Mouse (Mus musculus): Measurements from ENCODE around the gene Tmem211.

Gene Tmem211

DNA sequence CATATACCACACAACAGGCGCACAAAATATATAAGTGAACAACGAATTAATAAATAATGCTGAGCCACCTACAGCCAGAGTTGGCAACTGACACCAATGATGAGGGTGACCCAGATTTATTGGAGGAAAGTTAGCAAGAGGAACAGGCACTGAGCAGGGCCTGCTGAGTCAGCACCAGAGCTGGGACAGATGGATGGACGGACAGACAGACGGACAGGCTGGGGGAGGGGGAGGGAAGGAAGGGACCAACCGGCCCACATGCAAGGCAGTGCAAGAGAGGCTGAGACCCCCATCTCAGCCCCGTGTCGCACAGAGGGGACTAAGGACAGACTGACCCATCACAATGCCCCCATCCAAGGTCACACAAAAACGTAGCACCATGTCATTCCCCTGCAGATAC is 12.7 kb upstream of the Tmem211 start:
- 79% methylated on average over 8 of the region's 8 CpGs for WGBS

DNA sequence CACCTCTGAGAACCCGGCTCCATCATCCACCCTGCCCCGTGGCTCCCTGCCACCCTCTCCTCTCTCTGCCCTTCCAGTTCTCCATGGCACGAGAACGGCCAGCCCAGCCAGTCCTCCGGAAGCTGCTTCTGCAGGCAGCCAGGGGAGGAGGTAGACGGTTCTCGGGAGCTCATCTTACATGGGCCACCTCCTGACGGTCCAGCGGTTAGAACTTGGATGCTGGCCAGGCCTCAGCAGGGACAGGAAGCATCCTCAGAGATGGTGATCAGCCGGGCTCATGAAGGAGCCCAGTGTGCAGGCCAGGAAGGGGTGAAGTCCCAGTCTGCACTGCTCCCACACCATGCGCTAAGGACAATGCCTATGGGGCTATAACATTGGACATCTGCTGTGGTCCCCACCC is 12.3 kb upstream of the Tmem211 start:
- 58% methylated on average over 11 of the region's 11 CpGs for WGBS

DNA sequence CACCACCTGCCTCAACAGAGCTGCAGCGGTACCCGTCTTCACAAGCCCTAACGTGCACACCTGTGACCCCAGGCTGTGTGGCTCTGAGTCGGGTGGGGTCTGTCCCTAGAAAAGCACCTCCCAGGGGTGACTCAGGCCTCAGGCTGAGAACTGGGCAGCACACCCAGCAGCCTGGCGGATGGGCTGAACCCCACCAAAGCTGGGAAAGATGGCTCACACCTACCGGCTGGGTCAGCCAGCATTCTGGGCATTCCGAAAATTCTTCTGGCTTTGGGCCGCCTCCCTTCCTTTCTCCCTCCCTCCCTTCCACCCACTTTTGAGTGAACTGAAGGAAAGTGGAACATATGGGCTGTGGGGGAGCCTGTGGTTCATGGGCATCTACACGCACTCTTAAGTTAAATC is 11.1 kb upstream of the Tmem211 start:
- 56% methylated on average over 9 of the region's 9 CpGs for WGBS

DNA sequence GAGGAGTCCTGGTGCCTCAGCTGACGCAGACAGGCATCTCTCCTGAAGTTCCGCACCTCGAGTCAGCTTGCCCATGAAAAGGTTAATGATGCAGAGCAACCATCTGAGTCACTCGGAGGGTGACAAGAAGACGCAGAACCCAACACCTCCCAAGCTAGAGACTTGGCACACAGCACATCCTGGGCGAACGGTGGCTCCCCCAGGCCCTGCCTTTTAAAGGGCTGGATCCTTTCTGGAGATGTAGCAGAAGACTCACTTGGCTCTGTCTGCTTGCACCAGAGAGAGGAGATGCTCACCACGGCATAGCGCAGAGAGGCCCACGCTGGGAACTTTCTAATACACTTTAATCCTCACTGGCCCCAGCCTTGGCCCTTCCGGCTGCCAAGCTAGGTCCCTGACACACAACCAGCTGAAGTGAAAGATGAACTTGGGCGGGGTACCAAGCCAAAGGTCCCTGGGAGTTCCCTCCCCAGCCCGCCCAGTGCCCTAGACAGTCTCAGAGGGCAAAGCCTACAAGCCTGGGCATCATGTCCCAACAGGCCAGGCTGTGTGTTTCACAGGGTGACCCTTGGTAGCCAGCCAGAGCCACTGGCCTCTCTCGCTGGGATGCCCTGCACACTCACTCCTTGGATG is 10.3 kb upstream of the Tmem211 start:
- 51% methylated on average over 14 of the region's 14 CpGs for WGBS

DNA sequence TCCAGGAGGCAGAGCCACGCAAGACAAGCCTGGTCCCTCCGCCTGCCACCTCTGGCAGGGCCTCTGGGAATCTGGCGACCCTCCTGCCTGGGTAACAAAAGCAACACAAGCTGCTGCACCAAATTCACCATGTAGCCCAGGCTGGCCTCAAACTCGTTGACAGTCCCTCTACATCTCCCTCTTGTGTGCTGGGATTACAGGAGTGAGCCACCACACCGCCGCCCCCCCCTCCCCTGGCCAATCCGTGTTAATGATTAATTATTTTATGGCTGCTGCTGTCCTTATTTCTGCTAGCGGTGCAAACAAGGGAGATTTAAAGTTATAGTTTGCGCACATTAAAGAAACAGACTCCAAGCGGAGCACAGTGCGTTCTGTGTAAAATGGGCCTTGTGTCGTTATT is 9.6 kb upstream of the Tmem211 start:
- WGBS = 82% methylated on average over 12 of the region's 12 CpGs

DNA sequence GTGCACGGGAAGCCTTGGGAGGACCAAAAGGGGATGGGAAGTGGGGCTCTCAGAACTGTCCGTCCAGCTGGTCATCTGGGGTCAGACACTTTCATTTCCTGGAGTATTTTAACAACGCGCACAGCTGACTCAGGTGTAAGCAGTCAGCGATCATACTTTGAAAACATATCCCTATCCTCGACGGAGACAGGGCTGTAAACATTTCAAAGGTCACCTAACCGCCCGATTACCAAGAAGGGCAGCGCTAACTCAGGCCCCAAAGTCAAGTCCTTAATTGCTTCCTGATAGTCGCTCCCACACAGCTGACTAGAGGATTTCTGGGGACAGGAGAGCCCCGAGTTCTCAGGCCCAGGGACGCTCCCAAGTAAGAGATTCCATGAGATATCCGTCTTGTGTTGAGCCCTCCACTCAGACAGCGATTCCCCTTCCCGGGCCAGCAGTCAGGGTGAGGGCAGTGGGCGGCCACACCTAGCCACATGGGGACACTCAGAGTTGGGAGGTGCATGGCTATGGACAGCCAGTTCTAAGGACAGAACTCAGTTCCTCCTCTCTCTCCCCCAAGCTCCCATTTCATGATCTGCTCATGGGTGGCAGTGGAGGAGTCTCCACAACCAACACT is 8.0 kb upstream of the Tmem211 start:
- WGBS = 77% methylated on average over 17 of the region's 17 CpGs

DNA sequence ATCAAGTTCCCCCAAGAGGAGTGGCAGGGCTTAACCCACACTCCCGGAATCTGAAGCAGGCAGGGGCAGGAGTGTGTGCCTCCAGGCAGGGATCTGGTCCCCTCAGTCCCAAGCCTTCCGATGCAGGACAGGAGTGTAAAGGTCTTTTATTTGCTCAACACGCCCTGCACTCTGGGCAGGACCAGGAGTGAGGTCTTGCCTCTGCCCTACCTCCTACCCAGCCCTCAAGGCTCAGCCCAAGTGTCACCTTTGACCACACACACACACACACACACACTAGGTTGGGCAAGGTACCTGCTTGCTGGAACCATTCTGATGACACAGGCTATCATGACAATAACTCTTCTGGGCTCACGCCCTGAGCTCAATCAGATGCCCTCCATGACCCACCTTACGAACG is 7.3 kb upstream of the Tmem211 start:
- WGBS = 86% methylated on average over 6 of the region's 6 CpGs

DNA sequence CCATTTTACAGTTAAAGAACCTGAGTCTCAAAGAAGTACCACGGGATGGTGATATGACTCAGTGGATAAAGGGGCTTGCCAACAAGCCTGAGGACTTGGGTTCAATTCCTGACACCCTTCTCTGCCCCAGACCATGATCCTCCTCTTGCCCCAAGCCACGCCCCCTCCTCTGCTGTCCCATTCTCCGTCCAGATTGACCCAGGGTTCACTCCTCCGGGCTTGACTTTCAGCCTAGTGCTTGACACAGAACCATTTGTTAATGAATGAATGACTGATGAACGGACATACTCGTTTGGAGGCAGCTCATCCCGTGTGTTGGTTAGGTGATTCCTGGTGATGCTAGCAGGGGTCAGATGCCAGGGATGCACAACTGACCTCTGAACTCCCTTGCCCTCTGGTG is 6.8 kb upstream of the Tmem211 start:
- 63% methylated on average over 7 of the region's 7 CpGs for WGBS

DNA sequence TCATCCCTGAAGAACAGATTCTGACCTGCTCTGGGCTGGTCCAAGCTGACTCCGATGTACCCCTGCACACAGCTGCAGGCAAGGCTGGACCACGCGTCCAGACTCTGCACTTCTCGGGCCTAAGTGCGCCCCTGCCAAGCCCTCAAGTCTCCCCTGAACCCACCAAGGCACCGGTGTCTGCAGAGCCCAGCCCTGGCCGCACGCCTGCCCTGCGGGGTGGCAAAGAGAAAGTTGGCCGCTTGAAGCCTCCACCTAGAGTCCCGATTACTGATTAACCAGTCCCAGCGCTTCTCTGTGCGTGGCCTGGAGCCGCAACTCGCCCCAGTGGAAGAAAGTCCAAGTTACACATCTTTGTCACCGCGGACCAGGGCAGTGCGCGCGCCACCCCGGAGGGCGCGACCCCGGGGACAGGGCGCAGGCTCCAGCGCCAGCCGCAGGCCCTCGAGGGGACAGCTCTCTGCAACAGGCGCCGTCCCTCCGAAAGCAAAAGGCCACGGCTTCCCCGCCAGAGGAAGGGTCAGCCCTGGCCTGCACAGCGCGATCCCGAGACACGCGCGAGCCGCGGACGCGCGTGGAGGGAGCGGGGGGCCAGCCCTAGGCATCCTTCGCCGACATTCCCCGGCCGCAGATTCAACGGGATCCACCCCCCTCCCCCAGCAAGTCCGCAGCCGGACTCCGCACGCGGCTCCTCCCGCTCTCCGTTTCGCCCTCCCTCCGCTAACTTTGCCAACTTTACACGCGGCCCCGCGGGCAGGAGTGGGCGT is 6.1 kb upstream of the Tmem211 start:
- 3% methylated on average over 64 of the region's 64 CpGs for WGBS

DNA sequence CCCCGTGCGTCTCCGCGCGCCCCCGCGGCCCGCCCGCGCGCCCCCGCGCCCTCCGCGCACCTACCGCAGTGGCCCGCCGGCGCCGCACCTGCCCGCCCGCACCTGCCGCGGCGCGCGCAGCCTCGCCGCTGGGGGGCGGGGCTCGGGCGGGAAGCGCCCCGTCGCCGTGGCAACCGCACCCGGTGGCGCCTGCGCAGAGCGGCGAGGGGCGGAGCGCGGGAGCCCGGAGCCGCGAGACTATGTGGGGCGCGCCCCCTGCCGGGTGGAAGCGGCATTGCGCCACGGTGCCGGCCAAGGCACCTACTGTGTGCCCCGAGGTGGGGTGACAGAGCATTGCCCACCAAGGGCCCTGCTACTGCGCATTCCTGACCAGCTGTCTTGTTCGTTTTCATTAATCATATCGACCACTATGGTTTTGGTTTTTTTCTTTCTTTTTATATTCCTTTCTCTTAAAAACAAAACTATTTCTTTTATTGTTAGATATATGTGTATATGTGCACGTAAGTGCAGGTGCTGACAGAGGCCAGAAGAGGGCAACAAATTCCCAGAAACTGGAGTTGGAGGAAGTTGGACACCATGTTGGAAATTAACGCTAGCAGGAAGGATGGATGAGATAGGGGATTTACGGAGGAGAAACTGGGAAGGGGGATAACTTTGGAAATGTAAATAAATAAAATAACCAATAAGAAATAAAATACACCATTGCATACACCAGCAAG is 5.4 kb upstream of the Tmem211 start, which contains the start of gene 2900026A02Rik:
Gene 2900026A02Rik (minus strand): TSS at position 90 of the 719 bp plus-strand sequence.
- WGBS = 9% methylated on average over 58 of the region's 62 CpGs

DNA sequence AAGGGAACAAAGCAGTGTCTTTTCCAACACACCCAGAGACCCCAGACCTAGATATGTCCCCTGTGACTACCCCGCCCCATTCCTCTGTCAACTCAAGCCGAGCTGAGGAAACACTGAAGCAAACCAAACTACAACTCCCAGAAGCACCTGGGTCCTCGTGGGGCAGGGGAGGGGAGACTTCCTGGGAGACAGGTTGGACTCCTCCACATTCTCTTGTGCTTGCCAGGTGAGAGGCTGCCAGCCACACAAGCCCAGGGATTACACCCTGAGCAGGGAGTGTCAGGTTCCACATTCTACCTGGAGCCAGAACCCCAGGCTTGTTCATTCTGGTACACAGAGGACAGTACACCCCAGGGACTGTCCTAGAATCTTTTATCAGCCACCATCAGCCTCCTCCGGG is 2.8 kb upstream of the Tmem211 start:
- 48% methylated on average over 4 of the region's 4 CpGs for WGBS

DNA sequence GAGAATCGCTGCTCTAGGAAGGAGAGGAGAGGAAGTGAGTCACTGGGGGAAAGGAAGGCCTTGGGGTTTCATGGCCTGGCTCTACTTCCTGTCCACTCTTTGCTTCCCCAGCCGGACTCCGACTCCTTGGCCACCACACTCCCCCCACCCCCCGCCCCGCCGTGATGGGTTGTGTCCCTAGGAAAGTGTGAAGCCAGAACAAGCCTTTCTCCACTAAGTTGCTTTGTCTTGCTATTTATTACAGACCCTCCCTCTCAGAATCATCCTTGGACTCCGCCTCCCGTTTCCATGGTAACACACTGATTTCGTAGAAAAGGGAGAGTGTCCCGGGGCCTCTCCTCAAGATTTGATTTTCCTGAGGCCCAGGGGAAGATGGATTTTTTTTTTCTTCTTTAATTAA is 1.4 kb upstream of the Tmem211 start:
- WGBS = 34% methylated on average over 10 of the region's 10 CpGs

DNA sequence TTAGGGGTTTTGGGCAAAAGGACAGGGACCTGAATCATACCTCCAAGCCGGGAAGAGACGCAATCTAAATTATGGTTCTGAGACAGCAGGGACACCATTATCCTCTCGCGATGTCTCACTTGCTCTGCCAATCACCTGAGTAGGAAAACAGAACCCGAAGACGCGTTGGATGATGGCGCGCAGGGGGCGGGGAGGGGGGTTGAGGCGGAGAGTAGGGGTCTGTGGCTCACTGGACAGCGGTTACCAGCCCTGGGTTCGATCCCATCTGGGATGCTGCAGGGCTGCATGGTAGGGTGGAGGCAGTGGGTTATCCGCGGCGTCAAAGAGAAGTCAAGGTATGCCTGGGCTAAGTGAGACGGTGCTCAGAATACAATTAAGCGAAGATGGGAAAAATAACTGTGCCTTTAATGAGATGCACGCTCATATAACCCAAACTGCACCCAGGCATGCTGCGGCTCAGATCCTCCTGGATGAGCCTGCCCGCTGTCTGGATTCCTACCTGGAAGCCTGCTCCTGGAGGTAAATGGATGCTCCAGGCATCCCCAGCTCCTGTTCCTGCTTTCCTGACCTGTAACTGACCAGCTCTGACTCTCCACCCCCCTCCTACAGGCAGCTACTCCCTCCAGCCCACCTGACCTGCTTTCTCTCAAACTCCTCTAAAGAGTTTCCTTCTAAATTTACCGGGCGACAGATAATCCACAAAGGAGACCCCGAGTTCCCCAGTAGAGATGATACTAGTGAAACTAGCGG is 848 bp upstream of the Tmem211 start:
- 33% methylated on average over 25 of the region's 25 CpGs for WGBS

DNA sequence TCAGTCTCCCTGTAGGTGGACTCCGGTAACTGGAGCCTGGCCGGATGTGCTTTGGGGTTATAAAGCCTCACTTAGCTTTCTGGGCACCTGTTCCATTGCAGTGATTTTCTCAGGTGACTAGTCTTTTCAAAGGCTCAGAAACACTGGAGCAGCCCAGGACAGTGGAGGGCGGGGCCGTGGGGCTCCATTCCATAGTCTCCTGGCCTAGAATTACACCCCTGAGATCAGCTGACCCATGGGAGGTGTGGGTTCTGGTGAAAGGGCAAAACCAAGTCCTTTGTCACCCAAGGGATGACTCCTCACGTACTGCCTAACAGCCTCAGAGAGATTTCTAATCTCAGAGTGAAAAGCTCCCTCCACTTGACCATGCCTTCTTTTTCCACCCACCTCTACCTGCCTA is 3.5 kb downstream of the Tmem211 start:
- WGBS = 90% methylated on average over 5 of the region's 5 CpGs

DNA sequence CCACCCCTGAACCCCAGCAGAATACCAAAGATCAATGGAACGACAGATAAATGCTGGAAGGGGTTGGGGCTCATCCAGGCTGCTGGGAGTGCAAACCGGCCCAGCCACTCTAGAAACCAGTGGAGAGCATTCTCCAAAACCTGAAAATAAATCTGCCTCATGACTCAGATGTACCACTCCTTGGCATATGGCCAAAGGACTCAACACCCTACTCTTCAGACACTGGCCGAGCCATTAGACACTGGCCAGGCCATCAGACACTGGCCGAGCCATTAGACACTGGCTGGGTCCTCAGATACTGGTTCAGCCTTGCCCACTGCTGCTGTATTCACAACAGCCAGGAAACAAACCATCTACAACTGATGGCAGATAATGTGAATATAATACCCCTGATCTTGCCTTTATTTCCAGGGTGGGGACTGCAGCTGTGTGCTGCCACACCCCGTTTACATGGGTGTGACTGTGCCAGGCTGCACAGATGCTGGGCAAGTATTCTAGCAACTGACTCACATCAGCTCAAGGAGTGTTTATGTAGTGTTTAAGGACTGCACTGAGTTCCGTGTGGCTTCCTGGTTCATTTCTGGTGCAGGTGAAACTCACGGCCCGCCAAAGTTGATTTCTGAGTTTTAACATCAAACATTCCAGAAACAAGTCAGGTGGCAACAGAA is 22.7 kb downstream of the Tmem211 start:
- 69% methylated on average over 8 of the region's 8 CpGs for WGBS

DNA sequence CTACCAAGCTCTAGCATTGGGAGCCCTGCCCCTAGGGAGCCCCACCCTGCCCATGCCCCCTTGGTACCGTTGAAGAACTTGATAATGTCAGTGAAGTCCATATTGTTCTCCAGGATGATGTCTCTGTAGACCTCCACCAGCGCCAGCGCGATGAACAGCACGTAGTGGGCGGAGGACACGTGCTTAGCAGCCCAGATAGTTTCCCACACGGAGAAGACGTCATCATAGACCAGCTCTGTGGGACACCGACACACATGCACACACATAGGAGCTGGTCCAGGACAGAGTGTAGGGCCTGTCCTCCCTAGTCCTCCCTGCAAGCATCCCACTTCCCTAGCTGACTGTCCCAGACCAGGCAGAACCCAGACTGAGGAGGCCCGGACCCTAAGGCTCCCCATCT is 24.1 kb downstream of the Tmem211 start:
- WGBS = 66% methylated on average over 11 of the region's 11 CpGs

DNA sequence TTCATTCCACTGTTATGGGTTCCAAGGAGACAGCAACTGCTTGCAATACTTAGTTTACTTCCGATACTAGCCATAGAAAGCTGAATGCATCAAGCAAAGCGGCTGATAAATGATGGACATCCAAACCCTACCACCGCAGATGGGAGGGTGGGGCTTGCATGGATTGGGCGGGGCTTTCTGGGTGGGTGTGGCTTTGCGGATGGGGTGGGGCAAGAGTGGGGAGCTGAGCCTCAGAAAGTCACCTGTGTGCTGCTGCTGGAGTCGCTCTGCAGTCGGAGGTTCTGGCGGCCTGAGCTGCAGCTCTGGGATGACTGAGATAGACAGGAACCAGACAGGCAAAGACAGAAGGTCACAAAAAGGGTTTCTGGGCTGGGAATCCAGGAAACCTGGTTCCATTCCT is 38.9 kb downstream of the Tmem211 start:
- 88% methylated on average over 8 of the region's 8 CpGs for WGBS

DNA sequence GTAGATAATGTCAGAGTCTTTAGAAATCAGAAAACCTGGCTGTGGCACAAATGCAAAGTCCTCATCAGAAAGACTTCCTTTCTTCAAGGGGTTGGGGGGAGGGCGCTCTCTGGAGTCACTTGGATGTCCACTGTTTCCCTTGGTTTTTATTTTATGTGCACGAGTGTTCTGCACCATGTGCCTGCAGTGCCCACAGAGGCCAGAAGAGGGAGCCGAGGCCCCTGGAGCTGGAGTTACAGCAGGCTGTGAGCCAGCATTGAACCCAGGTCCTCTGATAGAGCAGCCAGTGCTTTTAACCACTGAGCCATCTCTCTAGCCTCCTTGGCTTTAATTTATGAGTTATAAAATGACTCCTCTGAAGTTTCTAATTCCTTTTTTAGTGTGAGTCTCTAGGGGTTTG is 43.3 kb downstream of the Tmem211 start:
- WGBS = 65% methylated on average over 3 of the region's 3 CpGs

DNA sequence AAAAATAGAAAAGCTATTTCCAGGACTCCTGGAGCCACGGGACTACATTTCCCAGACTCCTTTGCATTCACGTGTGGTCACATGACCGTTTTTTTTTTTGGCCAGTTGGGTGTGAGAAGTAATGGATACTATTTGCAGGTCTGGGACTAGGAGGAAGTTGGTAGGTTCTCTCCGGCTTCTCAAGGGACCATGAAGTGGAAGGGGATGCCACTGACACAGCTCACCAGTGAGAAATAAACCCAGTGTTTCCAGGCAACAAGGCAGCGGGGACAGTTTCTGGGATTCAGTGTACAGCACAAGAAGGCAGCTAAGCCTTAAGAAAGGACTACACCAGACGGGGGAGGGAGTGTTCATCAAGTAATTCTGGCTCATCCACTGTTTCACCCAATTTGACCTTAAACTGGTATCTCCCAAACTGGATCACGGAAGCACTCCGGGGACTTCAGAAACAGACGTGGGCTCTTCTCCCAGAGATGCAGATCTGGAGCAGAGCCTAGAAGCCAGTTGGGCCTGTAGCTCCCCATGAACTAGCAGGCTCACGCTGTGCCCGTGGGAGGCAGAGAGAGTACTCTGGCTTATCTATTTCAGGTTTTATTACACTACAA is 44.6 kb downstream of the Tmem211 start:
- WGBS = 23% methylated on average over 11 of the region's 11 CpGs

DNA sequence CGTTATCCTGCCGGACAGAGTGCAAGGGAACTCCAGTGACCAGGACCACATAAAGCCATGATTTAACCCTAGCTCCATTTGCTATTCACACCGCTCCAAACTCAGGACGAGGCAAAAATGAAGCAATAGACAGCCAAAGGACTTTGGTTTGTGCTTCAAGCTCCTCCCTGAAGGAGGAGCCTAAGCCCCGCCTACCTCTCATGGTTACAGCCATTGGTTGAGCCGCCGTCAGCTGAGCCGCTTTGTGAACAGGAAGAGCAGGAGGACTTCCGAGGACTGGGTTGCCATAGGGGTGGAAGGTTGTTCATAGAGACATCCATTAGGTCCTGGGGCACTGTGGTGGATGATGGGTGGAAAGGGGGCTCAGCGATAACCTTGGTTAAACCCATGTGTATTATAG is 49.1 kb downstream of the Tmem211 start:
- WGBS = 75% methylated on average over 10 of the region's 10 CpGs
